Mouse (Mus musculus): ENCODE measurements around the gene C1qa. TPM values are rescaled to one million over a fixed set of nuclear protein-coding genes. Genes with fewer than 3 reads are reported as not detected.

The C1qa gene
- polyA plus RNA-seq, 1 experiment = 92.8 TPM

- no peak for DNase-seq (ENCODE audit: extremely low spot score in 1 of 2, low spot score in 1 of 2)
These were observed 6.3 kb upstream of the C1qa start for GRCm38 (mm10) chr4:136904767-136905539.

- DNase-seq (ENCODE audit: extremely low spot score in 1 of 2, low spot score in 1 of 2) = no peak
These were observed 551 bp upstream of the C1qa start for GRCm38 (mm10) chr4:136899154-136899553.

GRCm38 (mm10) chr4:136898084-136898598 lies 462 bp downstream of the C1qa start:
- DNase-seq (ENCODE audit: extremely low spot score in 1 of 2, low spot score in 1 of 2) = no peak

- no peak for DNase-seq (ENCODE audit: extremely low spot score in 1 of 2, low spot score in 1 of 2)
These were observed 2.1 kb downstream of the C1qa start for GRCm38 (mm10) chr4:136896461-136896860.

GRCm38 (mm10) chr4:136895861-136896260 lies 2.7 kb downstream of the C1qa start:
- DNase-seq (ENCODE audit: extremely low spot score in 1 of 2, low spot score in 1 of 2) = no peak

- no peak for DNase-seq (ENCODE audit: extremely low spot score in 1 of 2, low spot score in 1 of 2)
These were observed 3.8 kb downstream of the C1qa start for GRCm38 (mm10) chr4:136894821-136895220.

- DNase-seq (ENCODE audit: extremely low spot score in 1 of 2, low spot score in 1 of 2) = peak in 1 of 2 experiments; percentile 76
These were observed 4.7 kb downstream of the C1qa start for GRCm38 (mm10) chr4:136893691-136894543.

GRCm38 (mm10) chr4:136892811-136893210 lies 5.8 kb downstream of the C1qa start, which contains the start of gene C1qc:
Gene C1qc (minus strand): TSS chr4:136893065.
- peak; percentile 15 to 19 for DNase-seq (ENCODE audit: extremely low spot score in 1 of 2, low spot score in 1 of 2)

- DNase-seq (ENCODE audit: extremely low spot score in 1 of 2, low spot score in 1 of 2) = no peak
These were observed 6.2 kb downstream of the C1qa start for GRCm38 (mm10) chr4:136892371-136892770.

GRCm38 (mm10) chr4:136891115-136891514 lies 7.5 kb downstream of the C1qa start:
- DNase-seq (ENCODE audit: extremely low spot score in 1 of 2, low spot score in 1 of 2) = no peak

GRCm38 (mm10) chr4:136889981-136890380 lies 8.6 kb downstream of the C1qa start:
- no peak for DNase-seq (ENCODE audit: extremely low spot score in 1 of 2, low spot score in 1 of 2)

- DNase-seq (ENCODE audit: extremely low spot score in 1 of 2, low spot score in 1 of 2) = no peak
These were observed 10.9 kb downstream of the C1qa start for GRCm38 (mm10) chr4:136887714-136888113.

- no peak for DNase-seq (ENCODE audit: extremely low spot score in 1 of 2, low spot score in 1 of 2)
These were observed 12.5 kb downstream of the C1qa start, which contains the start of gene C1qb for GRCm38 (mm10) chr4:136886101-136886500. Gene C1qb (minus strand): TSS chr4:136886187.

- peak in 1 of 2 experiments; percentile 45 for DNase-seq (ENCODE audit: extremely low spot score in 1 of 2, low spot score in 1 of 2)
These were observed 20.0 kb downstream of the C1qa start for GRCm38 (mm10) chr4:136878601-136879000.

GRCm38 (mm10) chr4:136878171-136878570 lies 20.4 kb downstream of the C1qa start:
- no peak for DNase-seq (ENCODE audit: extremely low spot score in 1 of 2, low spot score in 1 of 2)

- peak in 1 of 2 experiments; percentile 73 for DNase-seq (ENCODE audit: extremely low spot score in 1 of 2, low spot score in 1 of 2)
These were observed 21.6 kb downstream of the C1qa start for GRCm38 (mm10) chr4:136876971-136877370.

GRCm38 (mm10) chr4:136875012-136875411 lies 23.6 kb downstream of the C1qa start:
- DNase-seq (ENCODE audit: extremely low spot score in 1 of 2, low spot score in 1 of 2) = peak in 1 of 2 experiments; percentile 53

- no peak for DNase-seq (ENCODE audit: extremely low spot score in 1 of 2, low spot score in 1 of 2)
These were observed 30.2 kb downstream of the C1qa start for GRCm38 (mm10) chr4:136868371-136868770.

- no peak for DNase-seq (ENCODE audit: extremely low spot score in 1 of 2, low spot score in 1 of 2)
These were observed 30.8 kb downstream of the C1qa start for GRCm38 (mm10) chr4:136867690-136868345.

GRCm38 (mm10) chr4:136865531-136865930 lies 33.1 kb downstream of the C1qa start:
- no peak for DNase-seq (ENCODE audit: extremely low spot score in 1 of 2, low spot score in 1 of 2)

All from frontal cortex, adult 2 months (tissue).